In genomic region chr2:28294509-28294908, GRCm38 (mm10) we compare ENCODE assay signal across 10 mouse cellular contexts.
DNase-seq lines count a peak whose midpoint lies in the region; ATAC-seq lines count a peak whose summit lies in the region.
"Had no signal": no experiment of that assay in that cellular context is flagged by ENCODE, and none has a peak within 500 bp of the region (broad histone marks: within the 10 kb centered on the region; RNA-seq: fewer than 3 reads in every experiment).

No protein-coding gene starts in this region.

- no peaks in the 10 kb centered on the region for H3K36me3 ChIP-seq in hindbrain, embryonic 11.5 days (ENCODE audit: control insufficient read depth, insufficient read depth, low read length)
- no peaks in the 10 kb centered on the region for H3K36me3 ChIP-seq in hindbrain, embryonic 16.5 days (ENCODE audit: control insufficient read depth, insufficient read depth, low read length)
- H3K36me3 ChIP-seq: liver, embryonic 13.5 days had no signal

- ATAC-seq in hindbrain, embryonic 11.5 days (ENCODE audit: low FRiP score) = 0 out of 2 replicates have a peak, but pooled peaks have one; percentile 53
- ATAC-seq in hindbrain, embryonic 16.5 days = no peak
- ATAC-seq: activated CD4-positive, CD25-positive, alpha-beta regulatory T cell, adult 4 months had no signal

- no peak overlapping the region for H3K9ac ChIP-seq in hindbrain, embryonic 11.5 days (ENCODE audit: low read depth, low read length)
- no peak overlapping the region for H3K9ac ChIP-seq in hindbrain, embryonic 16.5 days (ENCODE audit: low read depth, low read length)
- H3K9ac ChIP-seq: liver, embryonic 13.5 days had no signal

- 38% methylated on average over 7 of the region's 7 CpGs for WGBS in hindbrain, embryonic 11.5 days
- 38% methylated on average over 7 of the region's 7 CpGs for WGBS in hindbrain, embryonic 16.5 days

- DNase-seq in hindbrain, embryonic 11.5 days (ENCODE audit: low spot score) = peak; percentile 61
- DNase-seq in embryo, embryonic 10.5 days (ENCODE audit: low spot score) = peak; percentile 65
- peak; percentile 20 for DNase-seq in kidney, adult 9 months
- peak; percentile 72 for DNase-seq in retina, embryonic 14.5 days (ENCODE audit: low spot score)
- no peak for DNase-seq in ovary, postnatal 14 days (ENCODE audit: low spot score)
- no peak for DNase-seq in cerebellum, postnatal 4 days (ENCODE audit: low spot score in 2 of 2)
- DNase-seq in thymus, postnatal 0 days (ENCODE audit: low spot score) = no peak
- DNase-seq: liver, embryonic 13.5 days had no signal

- H3K9me3 ChIP-seq in hindbrain, embryonic 11.5 days (ENCODE audit: control insufficient read depth, low read length) = no peaks in the 10 kb centered on the region
- no peaks in the 10 kb centered on the region for H3K9me3 ChIP-seq in hindbrain, embryonic 16.5 days (ENCODE audit: control insufficient read depth, low read length)
- H3K9me3 ChIP-seq: liver, embryonic 13.5 days had no signal

- H3K27ac ChIP-seq in hindbrain, embryonic 11.5 days (ENCODE audit: low read depth, low read length) = peak overlapping the region; percentile 11; the same call in 1 of the 2 replicates
- no peak overlapping the region for H3K27ac ChIP-seq in hindbrain, embryonic 16.5 days (ENCODE audit: low read depth, low read length)
- H3K27ac ChIP-seq: liver, embryonic 13.5 days had no signal

- H3K4me1 ChIP-seq in hindbrain, embryonic 11.5 days (replicated peaks; ENCODE audit: control insufficient read depth, insufficient read depth, low read length) = peaks cover 4% of the 10 kb centered on the region; the same call in 1 of the 2 replicates
- peaks cover 17% of the 10 kb centered on the region for H3K4me1 ChIP-seq in hindbrain, embryonic 16.5 days (ENCODE audit: control insufficient read depth, insufficient read depth, low read depth, low read length)
- H3K4me1 ChIP-seq: liver, embryonic 13.5 days had no signal

- H3K4me2 ChIP-seq in hindbrain, embryonic 11.5 days (replicated peaks; ENCODE audit: low read depth, low read length) = no peak overlapping the region
- no peak overlapping the region for H3K4me2 ChIP-seq in hindbrain, embryonic 16.5 days (ENCODE audit: low read length)
- H3K4me2 ChIP-seq: liver, embryonic 13.5 days had no signal

- H3K27me3 ChIP-seq in hindbrain, embryonic 11.5 days (ENCODE audit: control insufficient read depth, insufficient read depth, low read length) = no peaks in the 10 kb centered on the region
- no peaks in the 10 kb centered on the region for H3K27me3 ChIP-seq in hindbrain, embryonic 16.5 days (replicated peaks; ENCODE audit: control insufficient read depth, insufficient read depth, low read length)
- H3K27me3 ChIP-seq: liver, embryonic 13.5 days had no signal

- no peak overlapping the region for H3K4me3 ChIP-seq in hindbrain, embryonic 11.5 days (ENCODE audit: low read depth, low read length)
- H3K4me3 ChIP-seq in hindbrain, embryonic 16.5 days (ENCODE audit: low read length) = no peak overlapping the region
- H3K4me3 ChIP-seq: liver, embryonic 13.5 days had no signal

Comparison
In these comparisons a context has a peak if more than half of its experiments do, and no peak if none do; other contexts are left out.
1. DNase-seq: peak in hindbrain, embryonic 11.5 days (single experiment), embryo, embryonic 10.5 days (single experiment), kidney, adult 9 months (single experiment) and retina, embryonic 14.5 days (single experiment); none in ovary, postnatal 14 days (single experiment), cerebellum, postnatal 4 days (0 of 2) and thymus, postnatal 0 days (single experiment).